Mouse (Mus musculus) midbrain, embryonic 14.5 days (tissue): Measurements from ENCODE around the gene Aqp6. TPM values are rescaled to one million over a fixed set of nuclear protein-coding genes. Genes with fewer than 3 reads are reported as not detected.

Source experiments
- ATAC-seq: fragments of 200-750 bp; cut with Nextera tagmentation; 2 replicates; pipeline ENCODE4 v1.8.0; 2017; ENCODE audit warnings: moderate number of reproducible peaks, moderate library complexity; ENCODE audit not compliant: low FRiP score, low TSS enrichment
- DNase-seq: peaks from one replicate; pipeline ENCODE4 v3.0.0-alpha.2; 2015
- H3K27ac ChIP-seq: fragments of 300-500 bp; sonication (generic); replicated peaks from 2 replicates; pipeline ENCODE4 v1.5.1; 2014; ENCODE audit warnings: mild to moderate bottlenecking, low read depth, low read length, moderate library complexity
- H3K27me3 ChIP-seq: fragments of 300-500 bp; sonication (generic); 2 replicates; pipeline ENCODE4 v1.6.1; 2014; ENCODE audit warnings: low read length, control low read depth, mixed read lengths; ENCODE audit not compliant: control insufficient read depth, insufficient read depth
- H3K36me3 ChIP-seq: fragments of 300-500 bp; sonication (generic); 2 replicates; pipeline ENCODE4 v1.6.1; 2014; ENCODE audit warnings: low read length, control low read depth; ENCODE audit not compliant: control insufficient read depth, insufficient read depth
- H3K4me1 ChIP-seq: fragments of 300-500 bp; sonication (generic); 2 replicates; pipeline ENCODE4 v1.6.1; 2014; ENCODE audit warnings: mild to moderate bottlenecking, antibody characterized with exemption, low read length, control low read depth; ENCODE audit not compliant: control insufficient read depth, insufficient read depth
- H3K4me2 ChIP-seq: fragments of 300-500 bp; sonication (generic); 2 replicates; pipeline ENCODE4 v1.6.1; 2014; ENCODE audit warnings: mild to moderate bottlenecking, low read length, moderate library complexity
- H3K4me3 ChIP-seq: fragments of 300-500 bp; sonication (generic); replicated peaks from 2 replicates; pipeline ENCODE4 v1.5.1; 2014; ENCODE audit warnings: low read depth, low read length
- H3K9ac ChIP-seq: fragments of 300-500 bp; sonication (generic); replicated peaks from 2 replicates; pipeline ENCODE4 v1.6.1; 2014; ENCODE audit warnings: mild to moderate bottlenecking, low read length, moderate library complexity
- H3K9me3 ChIP-seq: fragments of 300-500 bp; sonication (generic); 2 replicates; pipeline ENCODE4 v1.6.1; 2016; ENCODE audit warnings: low read length, control low read depth, mixed read lengths; ENCODE audit not compliant: control insufficient read depth
- WGBS: fragments of 180-500 bp; shearing (Covaris S2); extraction: QIAGEN DNeasy Blood & Tissue Kit; methylation state at CpG from one replicate; pipeline ENCODE4 v1.1.7; 2014; 5-methylcytosine and 5-hydroxymethylcytosine counted together
- polyA plus RNA-seq: library from polyadenylated mRNA; unstranded; fragments of >200 nt; fragmentation: Nextera tagmentation; extraction: Ambion mirVana; gene quantifications from 2 replicates; pipeline ENCODE4 v1.2.1, GENCODE M21; 2014

Aqp6 gene
- polyA plus RNA-seq, 1 experiment from 2014 or later: 1.1 TPM

DNA sequence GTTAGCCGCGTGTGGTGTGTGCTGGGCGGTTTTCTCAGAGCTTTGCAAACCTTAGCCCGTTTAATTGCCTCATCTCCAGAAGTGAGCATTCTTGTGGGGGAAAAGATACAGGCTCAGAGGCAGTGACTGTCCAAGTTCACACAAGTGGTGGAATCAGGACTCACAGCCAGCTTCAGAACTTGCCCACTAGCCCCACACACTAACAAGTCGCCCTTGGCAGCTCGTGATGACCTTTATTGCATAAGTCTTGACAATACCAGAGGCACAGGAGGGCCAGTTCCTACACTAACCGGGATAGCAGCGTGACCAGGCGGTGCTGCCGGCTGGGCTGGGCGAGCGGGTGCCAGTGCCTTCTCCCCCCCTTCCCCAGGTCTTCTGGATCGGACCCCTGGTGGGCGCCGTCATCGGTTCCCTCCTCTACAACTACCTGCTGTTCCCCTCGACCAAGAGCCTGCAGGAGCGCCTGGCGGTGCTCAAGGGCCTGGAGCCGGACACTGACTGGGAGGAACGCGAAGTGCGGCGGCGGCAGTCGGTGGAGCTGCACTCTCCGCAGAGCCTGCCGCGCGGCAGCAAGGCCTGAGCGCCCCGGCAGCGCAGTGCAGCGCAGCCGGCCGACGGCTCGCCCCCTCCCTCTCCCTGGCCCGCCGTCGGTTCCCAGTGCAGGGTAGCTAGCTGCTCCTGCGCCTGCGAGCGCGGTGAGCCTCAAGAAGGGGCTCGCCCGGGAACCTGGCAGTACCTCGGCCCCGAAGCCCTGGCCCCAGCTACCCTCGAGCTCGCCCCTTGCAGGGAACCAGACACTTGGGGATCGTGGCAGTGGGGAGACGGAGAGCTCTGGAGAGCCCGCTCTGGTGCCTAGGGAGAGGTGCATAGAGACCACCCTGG lies 17.5 kb upstream of the Aqp6 start:
- H3K4me2 ChIP-seq: peak overlapping the region; percentile 53
- H3K9ac ChIP-seq: peak overlapping the region; percentile 20; the same call in 1 of the 2 replicates
- WGBS: 2% methylated on average over 54 of the region's 54 CpGs
- H3K36me3 ChIP-seq: no peaks in the 10 kb centered on the region
- peak overlapping the region; percentile 25 for H3K4me3 ChIP-seq
- peaks cover 15% of the 10 kb centered on the region; the same call in 1 of the 2 replicates for H3K4me1 ChIP-seq
- H3K27me3 ChIP-seq: peaks cover 66% of the 10 kb centered on the region
- no peak overlapping the region for H3K27ac ChIP-seq
- H3K9me3 ChIP-seq: no peaks in the 10 kb centered on the region
- peak; percentile 20; the same call in 1 of the 2 replicates for ATAC-seq
- peak; percentile 78 for DNase-seq

DNA sequence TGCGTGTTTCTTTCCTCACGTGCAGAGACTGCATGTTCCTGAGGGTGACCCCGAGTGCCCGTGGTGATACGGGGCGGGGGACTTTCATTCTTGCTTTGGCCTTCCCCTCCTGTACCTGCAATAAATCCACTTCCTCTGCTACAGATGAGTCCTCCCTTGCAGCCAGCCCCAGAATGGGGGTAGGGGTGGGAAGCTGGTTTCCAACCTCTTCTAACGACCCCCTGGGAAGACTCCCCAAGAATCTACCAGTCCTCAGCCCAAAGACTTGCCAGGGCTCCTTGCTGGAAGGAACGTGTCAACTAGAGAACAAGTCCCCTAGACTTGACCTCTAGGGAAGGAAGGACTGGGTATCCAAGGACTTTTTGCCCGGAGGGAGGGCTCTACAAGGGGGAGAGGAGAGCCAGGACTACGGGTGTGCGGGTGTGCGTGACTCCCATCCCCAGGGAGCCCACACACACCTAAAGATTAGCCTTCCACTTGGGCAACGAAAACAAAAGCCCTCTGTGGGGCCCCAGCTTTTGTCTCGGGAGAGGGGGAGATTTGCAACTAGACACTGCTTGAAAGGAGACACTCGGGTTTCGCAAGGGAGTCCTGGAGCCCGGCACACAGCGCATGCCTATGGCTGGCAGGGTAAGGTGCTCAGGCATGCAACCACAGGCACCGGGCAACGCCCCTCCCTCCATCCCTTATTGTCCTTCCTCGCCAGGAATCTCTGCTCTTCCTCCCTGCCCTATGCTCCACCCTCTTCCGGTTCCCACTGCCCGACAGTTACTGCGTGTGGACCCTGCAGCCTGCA lies 16.6 kb upstream of the Aqp6 start:
- no peak for ATAC-seq
- WGBS: 3% methylated on average over 24 of the region's 24 CpGs
- Histone ChIP-seq H3K9ac (no peak overlapping the region), H3K4me3 (peak overlapping the region; percentile 25), H3K27me3 (peaks cover 75% of the 10 kb centered on the region), H3K36me3 (no peaks in the 10 kb centered on the region), H3K4me1 (peaks cover 15% of the 10 kb centered on the region; the same call in 1 of the 2 replicates), H3K27ac (no peak overlapping the region), H3K4me2 (peak overlapping the region; percentile 53), H3K9me3 (no peaks in the 10 kb centered on the region)
- DNase-seq: no peak

- peaks cover 15% of the 10 kb centered on the region; the same call in 1 of the 2 replicates for H3K4me1 ChIP-seq
- 76% methylated on average over 6 of the region's 6 CpGs for WGBS
- H3K36me3 ChIP-seq: no peaks in the 10 kb centered on the region
- no peak overlapping the region for H3K4me2 ChIP-seq
- no peak for ATAC-seq
- H3K27ac ChIP-seq: no peak overlapping the region
- no peak overlapping the region for H3K4me3 ChIP-seq
- H3K9ac ChIP-seq: no peak overlapping the region
- no peak for DNase-seq
- H3K27me3 ChIP-seq: peaks cover 86% of the 10 kb centered on the region
- H3K9me3 ChIP-seq: no peaks in the 10 kb centered on the region
Observed at GRCm38 (mm10) chr15:99585741-99586140, 15.5 kb upstream of the Aqp6 start.

GRCm38 (mm10) chr15:99586525-99586924 lies 14.7 kb upstream of the Aqp6 start:
- DNase-seq (no peak), ATAC-seq (no peak)
- Histone ChIP-seq H3K4me1 (peaks cover 15% of the 10 kb centered on the region; the same call in 1 of the 2 replicates), H3K4me3 (no peak overlapping the region), H3K9ac (no peak overlapping the region; the same call in 1 of the 2 replicates), H3K27ac (no peak overlapping the region), H3K4me2 (no peak overlapping the region), H3K9me3 (no peaks in the 10 kb centered on the region), H3K36me3 (no peaks in the 10 kb centered on the region), H3K27me3 (peaks cover 87% of the 10 kb centered on the region)
- 94% methylated on average over 3 of the region's 3 CpGs for WGBS

DNA sequence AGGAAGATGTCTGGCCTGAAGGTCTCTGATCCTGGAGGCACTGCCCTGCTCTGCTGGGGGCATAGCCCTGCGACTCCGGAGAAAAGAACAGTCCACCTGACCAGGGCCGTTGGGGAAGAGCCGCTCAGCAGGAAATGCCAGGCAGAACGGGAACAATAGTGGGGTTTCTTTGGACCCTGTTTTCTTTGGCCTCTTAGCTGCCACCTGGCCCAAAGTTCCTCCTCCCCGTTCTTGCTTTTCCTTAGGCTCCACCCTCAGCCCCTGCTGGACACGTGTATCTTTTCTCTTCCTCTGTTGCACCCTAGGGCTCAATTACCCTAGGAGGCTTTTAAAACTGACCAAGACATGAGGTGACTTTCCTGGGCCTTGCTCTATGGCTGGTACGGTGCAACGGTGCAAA lies 12.0 kb upstream of the Aqp6 start:
- H3K27ac ChIP-seq: no peak overlapping the region
- DNase-seq (no peak), ATAC-seq (no peak)
- 1% methylated on average over 9 of the region's 9 CpGs for WGBS
- H3K36me3 ChIP-seq: no peaks in the 10 kb centered on the region
- H3K4me2 ChIP-seq: no peak overlapping the region
- H3K4me1 ChIP-seq: peaks cover 6% of the 10 kb centered on the region; the same call in 1 of the 2 replicates
- no peak overlapping the region for H3K9ac ChIP-seq
- H3K9me3 ChIP-seq: no peaks in the 10 kb centered on the region
- H3K4me3 ChIP-seq: no peak overlapping the region
- peaks cover 91% of the 10 kb centered on the region for H3K27me3 ChIP-seq

DNA sequence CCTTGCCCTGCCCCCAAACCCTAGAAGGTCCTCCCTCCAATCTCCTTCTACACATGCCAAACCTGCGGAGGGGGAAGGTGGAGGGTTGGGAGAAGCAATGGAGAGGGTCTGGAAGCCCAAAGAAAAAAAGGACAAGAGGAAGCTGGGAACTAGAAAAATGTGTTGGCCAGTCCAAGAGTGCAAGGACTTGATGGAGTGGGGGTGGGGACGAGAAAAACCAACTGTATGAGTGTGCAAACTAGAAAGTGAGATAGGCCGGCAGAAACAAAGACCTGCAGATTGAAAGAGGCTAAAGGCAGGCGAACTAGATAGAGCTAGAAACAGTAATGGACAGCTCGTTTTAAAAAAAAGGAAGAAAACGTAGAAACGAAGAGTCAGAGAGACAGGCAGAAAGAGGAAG lies 11.5 kb upstream of the Aqp6 start:
- DNase-seq (no peak), ATAC-seq (no peak)
- H3K9ac ChIP-seq: no peak overlapping the region
- no peaks in the 10 kb centered on the region for H3K36me3 ChIP-seq
- H3K9me3 ChIP-seq: no peaks in the 10 kb centered on the region
- no peak overlapping the region for H3K4me3 ChIP-seq
- H3K4me2 ChIP-seq: no peak overlapping the region
- no peak overlapping the region for H3K27ac ChIP-seq
- H3K4me1 ChIP-seq: 0 out of 2 replicates have a peak, but pooled peaks cover 4% of the 10 kb centered on the region
- 16% methylated on average over 7 of the region's 7 CpGs for WGBS
- peaks cover 89% of the 10 kb centered on the region for H3K27me3 ChIP-seq

DNA sequence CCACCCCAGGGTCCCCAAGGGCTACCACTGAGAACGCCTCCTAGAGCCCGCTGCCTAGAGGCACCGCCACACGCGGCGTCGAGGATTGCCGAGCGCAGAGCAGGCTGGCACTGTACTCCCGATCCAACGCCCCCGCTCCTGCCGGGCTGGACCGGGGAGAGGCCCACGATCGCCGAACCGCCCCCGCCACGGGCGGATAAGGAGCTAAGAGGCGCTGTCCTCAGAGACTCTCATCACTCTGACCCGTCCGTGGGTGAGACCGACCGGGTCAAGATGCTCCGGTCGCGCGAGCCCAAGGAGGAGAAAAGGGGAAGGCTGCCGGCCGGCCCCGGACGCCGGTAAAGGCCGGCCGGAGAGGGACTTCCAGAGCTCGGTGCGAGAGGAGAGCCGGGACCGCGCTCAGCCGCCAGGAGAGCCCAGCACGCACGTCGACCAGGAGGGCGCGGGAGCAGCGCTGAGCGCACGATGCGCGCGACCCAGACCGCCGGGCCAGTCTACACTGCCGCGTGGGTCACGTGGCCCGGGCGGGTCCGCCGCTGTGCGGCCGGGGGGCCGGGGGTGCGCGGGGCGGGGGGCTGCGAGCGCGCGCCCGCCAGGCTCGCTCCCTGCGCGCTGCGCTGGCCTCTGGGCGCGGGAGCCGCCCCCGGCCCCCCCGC lies 10.6 kb upstream of the Aqp6 start, which contains the start of gene Aqp5:
Gene Aqp5 (plus strand): TSS at position 354 of the 656 bp plus-strand sequence.
- 1% methylated on average over 61 of the region's 83 CpGs for WGBS
- Histone ChIP-seq H3K27me3 (peaks cover 81% of the 10 kb centered on the region), H3K9me3 (no peaks in the 10 kb centered on the region), H3K4me2 (peak within 1 kb of the TSS; percentile 59), H3K36me3 (no peaks in the 10 kb centered on the region), H3K4me1 (no peaks in the 10 kb centered on the region), H3K4me3 (peak within 1 kb of the TSS; percentile 38), H3K27ac (no peak within 1 kb of the TSS), H3K9ac (peak within 1 kb of the TSS; percentile 14; the same call in 1 of the 2 replicates)
- ATAC-seq (peak; percentile 80; the same call in 1 of the 2 replicates), DNase-seq (peak; percentile 74)

DNA sequence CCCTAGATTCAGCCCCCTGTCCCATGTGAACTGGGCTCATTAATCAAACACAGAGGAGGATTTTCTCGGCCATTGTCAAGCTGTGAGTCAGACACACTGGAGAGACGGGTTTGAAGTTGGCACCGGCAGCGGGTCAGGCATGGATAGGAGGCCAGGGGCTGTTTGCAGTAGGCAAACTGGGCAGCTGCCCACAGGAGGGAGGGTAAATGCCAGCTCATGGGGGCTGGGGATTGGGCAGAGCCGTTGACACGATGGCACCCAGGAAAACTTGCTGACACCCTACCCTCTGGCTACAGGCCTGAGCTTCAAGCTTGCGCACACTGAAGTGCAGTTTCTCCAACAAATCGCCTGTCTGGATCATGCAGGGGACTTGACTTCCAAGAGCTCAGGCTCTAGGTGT lies 9.0 kb upstream of the Aqp6 start:
- ATAC-seq (no peak), DNase-seq (no peak)
- peaks cover 65% of the 10 kb centered on the region for H3K27me3 ChIP-seq
- no peak overlapping the region for H3K4me3 ChIP-seq
- H3K27ac ChIP-seq: no peak overlapping the region
- H3K36me3 ChIP-seq: no peaks in the 10 kb centered on the region
- 69% methylated on average over 8 of the region's 8 CpGs for WGBS
- no peak overlapping the region for H3K4me2 ChIP-seq
- H3K9me3 ChIP-seq: no peaks in the 10 kb centered on the region
- no peak overlapping the region for H3K9ac ChIP-seq
- H3K4me1 ChIP-seq: peaks cover 3% of the 10 kb centered on the region; the same call in 1 of the 2 replicates
